Mouse (Mus musculus): ENCODE data around the gene Ninj2.

Ninj2 gene

DNA sequence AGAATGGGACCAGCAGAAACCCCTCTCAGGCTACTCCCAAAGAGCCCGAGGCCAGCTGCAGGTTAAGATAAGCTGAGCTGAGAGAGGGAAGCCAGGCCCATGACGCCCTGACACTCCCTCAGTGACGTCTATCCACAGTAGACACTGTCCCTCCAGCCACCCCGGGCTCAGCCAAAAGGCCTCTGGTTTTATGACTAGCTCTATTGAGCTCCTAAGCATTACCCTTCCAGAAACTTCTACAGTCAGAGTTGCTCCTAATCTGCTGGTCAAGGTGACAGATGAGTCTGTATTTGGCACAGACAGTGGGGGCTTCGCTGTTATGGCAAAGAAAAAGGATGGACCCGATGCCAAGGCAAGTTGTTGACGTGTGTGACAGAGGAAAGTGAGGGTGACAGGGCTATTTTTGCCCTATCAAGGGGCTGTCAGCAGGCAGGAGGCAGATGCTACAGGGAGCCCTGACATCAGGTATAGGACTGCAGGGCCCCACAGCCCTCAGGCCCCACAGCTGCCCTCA, 81.5 kb downstream of the Ninj2 start:
- no peak for DNase-seq (ENCODE audit: low read depth, low spot score)

DNA sequence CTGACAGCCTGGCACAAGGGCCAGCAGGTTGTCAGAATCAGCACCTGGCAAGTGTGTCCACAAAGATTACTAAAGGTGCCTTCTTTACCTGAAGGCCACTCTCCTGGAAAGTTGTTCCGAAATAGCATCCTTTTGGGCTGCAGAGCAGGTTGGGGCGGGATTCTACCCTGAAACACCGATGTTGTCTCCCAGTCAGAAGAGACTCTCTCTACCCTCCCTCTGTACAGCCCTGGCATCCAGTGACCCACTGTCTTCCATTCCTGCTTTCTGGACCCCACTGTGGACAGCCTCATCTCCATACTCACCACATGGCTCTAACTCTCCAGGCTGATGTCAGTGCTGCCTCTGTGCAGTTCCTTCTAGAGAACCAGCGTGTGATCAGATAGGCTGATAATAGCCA, 82.5 kb downstream of the Ninj2 start:
- no peak for DNase-seq (ENCODE audit: low read depth, low spot score)

DNA sequence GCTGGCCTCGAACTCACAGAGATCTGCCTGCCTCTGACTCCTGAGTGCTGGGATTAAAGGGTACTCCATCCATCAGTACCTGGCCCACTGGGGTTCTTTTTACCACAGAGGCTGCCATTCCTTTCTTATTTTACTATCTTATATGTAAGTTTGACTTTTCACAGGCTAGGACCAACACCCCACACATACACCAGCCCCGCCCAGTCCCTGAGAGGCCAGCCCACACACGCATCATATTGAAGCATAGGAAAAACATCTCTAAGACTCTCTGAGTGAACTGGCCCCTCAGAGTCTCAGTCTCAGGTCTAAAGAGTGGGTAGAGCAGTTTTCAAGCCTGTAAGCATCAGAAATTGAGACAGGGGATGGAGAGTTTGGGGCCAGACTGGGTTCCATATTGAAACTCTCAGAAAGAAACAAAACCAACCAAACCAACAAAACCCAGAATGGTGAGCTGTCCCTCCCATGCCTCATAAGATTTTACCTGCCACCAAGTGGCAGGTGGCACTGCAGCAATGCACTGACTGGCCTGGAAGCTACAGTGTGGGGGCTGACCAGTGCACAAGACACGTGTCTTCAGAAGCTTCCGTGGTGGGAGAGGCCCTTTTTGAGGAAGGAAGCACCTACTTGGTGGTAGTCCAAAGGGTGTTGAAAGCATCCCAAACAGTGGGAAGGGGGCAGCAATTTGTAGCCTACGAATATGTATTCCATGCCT, 86.0 kb downstream of the Ninj2 start:
- no peak for DNase-seq (ENCODE audit: low read depth, low spot score)

DNA sequence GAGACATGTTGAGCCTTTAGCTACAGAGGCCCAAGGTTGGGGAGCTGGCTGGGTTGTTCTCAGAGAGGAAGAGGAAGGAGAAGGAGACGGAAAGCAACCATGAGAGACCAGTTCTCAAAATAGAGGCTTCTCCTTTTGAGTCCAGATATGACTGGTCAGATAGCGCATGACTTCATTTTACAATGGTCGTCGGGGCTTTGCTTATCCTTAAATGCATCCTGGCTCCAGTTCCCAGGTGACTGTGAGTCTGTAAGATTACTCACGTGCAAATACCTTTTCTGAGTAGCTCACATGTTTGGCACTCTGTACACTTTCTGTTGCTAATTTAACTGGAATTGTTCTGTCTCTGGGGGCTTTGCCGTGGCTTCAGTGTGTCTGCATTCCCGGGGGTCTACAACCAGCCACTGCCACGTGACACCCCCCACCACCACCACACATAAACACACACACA, 86.6 kb downstream of the Ninj2 start:
- DNase-seq (ENCODE audit: low read depth, low spot score): no peak

DNA sequence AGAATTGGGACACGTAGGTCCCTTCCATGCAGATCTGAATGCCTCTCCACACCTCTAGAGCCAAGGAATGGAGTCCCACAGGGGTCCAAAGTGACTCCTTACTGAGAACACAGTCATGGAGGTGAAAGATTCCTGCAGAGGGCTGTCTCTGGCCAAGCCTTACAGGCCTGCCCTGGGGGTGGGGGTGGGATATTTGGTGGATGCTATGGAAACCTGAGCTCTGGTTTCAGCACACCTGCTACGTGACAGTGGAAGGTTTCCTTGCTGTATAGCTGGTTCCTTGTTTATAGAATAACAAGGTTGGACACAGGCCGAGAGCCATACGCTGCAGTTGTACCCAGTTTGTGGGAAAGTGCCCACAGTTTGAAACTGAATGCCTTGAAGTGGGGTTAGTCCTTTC, 87.3 kb downstream of the Ninj2 start:
- DNase-seq (ENCODE audit: low read depth, low spot score): no peak

DNA sequence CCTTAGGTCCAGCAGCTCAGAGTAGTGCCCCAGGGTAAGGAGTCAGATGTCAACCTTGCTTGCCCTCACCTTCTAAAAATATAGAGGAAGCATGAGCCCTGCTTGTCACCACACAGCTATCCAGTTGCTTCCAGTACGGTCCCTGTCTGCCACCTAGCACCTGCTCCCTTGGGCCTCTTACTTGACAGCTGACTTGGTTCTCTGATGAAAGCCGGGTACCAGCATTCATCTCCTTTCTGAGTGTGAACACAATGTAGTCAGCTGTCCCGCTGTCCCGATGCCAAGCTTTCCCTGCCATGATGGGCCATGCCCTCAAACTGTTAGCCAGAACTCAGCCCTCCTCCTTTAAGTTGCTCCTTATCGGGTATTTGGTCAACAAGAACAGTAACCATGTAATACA, 89.0 kb downstream of the Ninj2 start:
- no peak for DNase-seq (ENCODE audit: low read depth, low spot score)

DNA sequence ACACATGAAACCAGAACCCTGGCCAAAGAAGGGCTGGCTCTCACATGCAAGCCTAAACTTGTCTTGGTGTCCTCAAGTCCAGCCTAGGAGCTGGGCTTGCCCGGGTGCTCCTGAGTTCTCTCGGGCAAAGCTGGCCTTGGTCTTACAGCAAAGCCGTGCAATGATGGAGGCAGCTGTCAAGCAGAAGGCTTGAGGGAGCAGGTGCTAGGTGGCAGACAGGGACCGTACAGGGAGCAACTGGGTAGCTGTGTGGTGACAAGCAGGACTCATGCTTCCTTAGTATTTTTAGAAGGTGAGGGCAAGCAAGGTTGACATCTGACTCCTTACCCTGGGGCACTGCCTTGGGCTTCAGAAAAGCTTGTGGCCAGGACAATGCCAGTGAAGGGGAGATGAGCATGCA, 90.6 kb downstream of the Ninj2 start:
- no peak for DNase-seq (ENCODE audit: low read depth, low spot score)

DNA sequence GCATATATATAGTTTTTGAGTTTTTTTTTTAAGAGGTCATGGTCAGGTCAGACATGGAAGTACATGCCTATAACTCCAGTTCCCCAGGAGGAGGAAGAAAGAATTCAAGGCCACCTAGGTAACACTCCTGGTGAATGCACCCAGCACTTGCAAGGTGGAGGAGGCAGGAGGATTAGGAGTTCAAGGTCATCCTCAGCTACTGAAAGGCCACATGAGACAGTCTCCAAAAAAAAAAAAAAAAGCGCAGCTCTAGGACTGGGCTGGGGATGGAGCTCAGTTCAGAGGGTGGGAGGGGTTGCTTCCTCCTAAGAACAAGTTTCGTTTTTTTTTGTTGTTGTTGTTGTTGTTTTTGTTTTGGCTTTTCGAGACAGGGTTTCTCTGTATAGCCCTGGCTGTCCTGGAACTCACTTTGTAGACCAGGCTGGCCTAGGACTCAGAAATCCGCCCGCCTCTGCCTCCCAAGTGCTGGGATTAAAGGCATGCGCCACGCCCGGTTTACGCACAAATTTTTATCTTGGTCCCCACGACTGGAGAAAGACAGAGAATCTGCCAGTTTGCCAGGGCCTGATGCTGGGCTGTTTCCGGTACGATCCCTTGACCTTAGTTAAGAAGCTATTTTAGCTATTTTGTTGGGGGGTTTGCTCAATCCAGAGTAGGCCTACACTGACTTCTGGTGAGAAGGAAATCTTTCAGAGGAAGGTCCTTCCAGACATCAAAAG, 92.0 kb downstream of the Ninj2 start:
- no peak for DNase-seq (ENCODE audit: low read depth, low spot score)

DNA sequence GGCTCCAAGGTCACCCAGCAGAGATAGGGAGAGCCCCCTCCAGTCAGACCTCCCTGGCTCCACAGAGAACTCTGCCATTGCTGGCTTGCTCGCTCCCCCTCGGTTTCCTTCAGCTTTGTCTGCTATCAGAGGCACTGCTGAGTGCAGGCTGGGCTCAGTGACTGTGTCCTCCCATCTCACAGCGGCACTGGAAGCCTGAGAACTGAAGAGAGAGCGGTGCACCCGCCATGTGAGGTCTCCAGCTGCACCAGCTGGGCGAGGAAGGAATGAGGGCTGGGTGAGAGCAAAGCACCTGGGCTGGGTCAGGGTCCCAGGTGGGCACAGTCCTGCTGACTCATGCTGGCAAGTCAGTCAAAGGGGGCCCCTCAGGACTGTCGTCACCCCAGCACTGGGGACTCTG, 92.6 kb downstream of the Ninj2 start:
- DNase-seq (ENCODE audit: low read depth, low spot score): no peak

DNA sequence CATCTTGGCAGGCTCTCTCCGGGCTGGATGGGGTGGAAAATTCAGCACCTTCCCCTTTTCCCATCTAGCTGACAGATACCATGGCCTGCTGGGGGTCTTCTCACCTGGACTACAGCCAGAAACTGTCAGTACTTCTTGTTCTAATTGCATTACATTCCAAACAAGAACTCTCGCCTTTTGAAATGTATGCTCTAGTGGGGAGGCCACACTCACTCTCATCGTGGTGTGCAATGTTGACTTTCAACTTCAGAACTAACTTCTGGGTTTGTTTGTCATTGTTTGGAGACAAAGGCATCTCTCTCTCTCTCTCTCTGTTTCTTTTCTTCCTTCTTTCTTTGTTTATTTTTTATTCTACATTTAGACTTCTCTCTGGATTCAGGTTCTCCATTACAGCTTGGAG, 93.4 kb downstream of the Ninj2 start:
- DNase-seq (ENCODE audit: low read depth, low spot score): no peak

DNA sequence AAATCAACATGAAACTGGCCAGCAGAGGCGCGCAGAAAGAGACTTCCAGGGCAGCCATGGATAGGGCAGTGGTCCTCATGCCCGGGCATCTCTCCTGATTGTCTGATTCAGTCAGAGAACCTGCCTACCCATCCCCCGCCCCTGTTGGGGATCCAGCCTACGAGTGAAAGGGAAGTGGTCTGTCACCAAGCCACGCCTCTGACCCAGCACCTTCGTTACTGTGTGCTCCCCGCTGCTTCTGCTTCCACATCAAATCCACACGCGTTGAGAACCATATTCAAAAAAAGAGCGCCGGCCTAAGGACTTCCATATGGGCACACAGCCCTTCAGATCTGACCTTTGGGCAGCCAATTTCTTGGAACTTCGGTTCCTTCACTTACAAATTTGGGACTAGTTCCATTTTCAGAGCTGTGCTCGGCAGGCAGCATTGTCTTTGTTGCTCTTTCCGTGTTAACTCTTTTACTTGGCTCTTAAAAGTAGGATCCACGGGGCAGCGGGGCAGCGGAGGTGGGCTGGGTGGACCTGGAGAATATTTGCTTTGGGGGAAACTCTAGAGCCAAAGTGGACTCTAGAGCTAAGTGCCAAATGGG, 94.5 kb downstream of the Ninj2 start:
- no peak for DNase-seq (ENCODE audit: low read depth, low spot score)

DNA sequence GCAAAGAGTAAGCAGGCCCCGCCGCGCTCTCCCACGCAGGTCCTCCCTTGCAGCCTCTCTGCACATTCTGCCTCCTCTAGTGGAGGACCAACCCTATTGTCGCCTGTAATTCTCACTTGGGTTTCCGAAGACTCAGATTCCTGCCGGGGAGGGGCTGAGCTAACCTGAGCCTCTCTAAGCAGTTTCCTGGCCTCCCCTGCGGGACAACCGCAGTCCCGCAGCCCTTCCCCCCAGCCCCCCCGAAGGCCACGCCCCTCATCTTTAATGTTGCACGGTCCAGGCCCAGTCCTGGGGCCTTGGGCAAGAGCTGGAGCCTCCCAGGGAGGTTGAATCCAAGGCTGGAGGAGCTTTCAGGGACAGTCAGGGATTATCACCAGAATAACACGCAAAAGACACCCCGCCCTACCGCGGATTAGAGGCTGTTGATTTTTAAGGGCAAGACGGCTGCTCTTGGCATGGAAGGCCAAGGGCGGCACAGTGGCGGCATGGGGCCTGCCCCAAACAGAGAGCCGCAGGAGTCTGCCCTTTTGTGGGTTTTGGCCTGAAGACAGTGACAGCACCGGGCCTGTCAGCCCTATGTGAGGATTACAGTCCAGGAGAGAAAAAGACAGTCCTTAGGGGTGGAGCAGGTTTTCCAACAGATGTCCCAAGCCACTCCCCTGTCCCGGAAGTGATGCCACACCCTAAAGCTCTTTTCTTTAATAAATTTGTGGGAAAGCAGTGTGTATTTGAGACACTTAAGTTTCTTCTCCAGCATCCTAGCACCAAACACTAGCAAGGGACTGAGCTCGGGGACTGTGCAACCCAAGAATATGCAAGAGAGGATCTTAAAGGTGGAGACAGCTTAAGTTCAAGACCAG, 95.5 kb downstream of the Ninj2 start:
- DNase-seq (ENCODE audit: low read depth, low spot score): peak; percentile 55

DNA sequence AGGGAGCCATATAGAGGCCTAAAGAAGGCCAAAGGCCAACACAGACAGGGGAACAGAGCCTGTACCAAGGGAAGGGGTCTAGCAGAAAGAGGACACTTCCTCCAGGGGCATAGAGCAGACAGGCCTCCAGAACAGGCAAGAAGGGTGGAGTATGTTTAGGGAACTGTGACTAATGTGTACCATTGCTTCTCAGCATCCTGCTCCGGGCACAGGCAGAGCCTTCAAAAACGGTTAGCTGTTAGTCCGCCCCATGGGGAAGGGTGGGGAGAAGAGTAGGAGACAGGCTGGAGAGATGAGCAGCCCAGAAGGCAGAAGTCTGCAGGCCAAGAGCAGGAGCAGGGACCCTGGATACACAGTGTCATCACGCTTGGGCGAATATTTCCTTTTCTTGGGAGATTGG, 96.1 kb downstream of the Ninj2 start:
- DNase-seq (ENCODE audit: low read depth, low spot score): no peak

DNA sequence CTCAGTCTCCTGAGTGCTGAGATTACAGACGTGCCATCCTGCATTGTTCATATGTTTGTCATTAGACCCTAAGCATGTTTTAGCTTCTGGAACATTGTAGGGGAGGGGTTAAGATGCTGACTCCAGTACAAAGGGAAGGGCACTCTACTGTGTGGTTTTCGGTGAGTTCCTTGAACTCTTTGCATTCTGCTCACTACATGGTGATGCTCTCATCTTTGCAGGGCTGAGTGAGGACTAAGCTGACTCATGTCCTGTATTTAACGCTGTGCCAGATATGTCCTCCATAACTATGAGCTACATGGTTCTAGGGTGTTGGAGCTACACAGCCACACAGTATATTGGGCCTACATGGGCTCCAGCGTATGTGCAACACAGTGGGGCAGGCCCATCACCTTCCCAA, 97.2 kb downstream of the Ninj2 start:
- DNase-seq (ENCODE audit: low read depth, low spot score): no peak

DNA sequence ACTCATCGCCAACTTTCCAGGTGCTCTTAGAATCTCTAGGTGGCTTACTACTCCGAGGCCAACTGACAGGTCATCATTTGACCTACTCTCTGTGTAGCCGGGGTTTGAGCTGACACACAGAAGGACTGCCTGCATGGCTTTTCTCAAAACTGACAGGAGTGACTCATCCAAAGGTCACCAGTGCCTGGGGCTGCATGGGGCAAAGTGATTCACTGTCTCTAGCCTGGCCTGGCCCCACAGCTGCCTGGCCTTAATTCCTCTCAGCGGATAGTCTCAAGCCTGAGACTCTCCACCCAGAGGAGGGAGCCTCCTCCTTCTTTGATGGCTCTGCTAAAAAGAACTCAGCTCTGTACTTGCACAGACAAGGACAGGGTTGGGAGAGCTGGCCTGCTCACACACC, 97.8 kb downstream of the Ninj2 start:
- DNase-seq (ENCODE audit: low read depth, low spot score): no peak

DNA sequence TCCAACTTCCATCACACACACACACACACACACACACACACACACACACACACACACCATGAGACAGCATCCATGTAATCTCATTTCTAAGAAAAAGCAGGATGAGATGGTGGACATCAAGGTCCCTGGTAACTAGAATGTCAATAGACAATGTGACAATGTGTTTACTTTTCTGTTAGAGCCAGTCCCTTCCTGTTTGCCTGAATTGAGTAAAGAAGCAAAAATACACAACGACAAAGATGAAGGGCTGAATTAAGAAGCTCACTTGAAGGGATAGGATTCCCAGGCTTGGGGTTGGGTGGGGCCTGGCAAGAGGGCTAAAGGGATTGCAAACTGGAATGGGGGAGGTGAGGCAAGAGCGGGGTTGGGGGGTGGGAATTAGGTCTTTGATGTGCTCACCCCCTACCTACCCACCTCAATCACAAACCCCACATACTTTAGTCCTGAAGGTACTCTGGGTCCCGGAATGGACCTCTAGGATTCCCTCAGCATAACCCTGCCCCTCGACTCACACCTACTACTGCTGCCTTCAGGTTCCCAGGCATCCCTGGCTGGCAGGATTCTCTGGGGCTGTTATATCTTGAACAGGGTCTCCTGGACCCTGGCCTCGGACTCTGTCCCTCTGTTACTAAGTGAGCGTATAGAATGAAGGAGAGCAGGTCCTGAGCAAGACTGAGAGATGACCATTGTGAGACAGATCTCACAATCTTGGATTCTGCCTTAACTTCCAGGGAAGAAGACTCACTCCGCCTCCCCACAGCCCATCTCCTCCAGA, 98.4 kb downstream of the Ninj2 start:
- no peak for DNase-seq (ENCODE audit: low read depth, low spot score)

DNA sequence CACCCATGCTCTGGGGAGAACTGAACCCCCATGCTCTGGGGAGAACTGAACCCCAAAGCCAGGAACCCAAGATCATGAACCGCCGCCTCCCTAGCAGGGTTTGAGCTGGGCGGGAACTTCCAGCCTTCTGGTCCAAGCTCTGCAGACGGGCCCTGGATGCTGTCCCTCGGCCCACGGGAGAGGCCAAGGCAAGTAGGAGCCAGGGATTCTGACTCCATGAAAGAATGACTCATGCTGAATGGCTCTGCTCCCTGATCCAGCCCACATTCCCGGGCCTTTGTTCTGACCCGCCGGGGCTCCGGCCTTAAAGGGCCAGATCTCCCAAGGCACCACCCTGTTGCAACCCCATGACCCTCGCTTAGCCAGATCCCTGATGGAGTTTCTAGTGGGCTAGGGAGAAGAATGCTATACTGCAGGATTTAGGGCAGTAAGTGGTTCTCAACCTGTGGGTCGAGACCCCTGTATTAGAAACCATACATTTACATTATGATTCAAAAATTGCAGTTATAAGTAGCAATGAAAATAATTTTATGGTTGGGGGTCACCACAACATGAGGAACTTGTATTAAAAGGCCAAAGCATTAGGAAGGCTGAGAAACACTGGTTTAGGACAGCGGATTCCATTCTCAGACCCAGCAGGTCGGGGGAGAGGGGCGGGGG, 99.2 kb downstream of the Ninj2 start:
- DNase-seq (ENCODE audit: low read depth, low spot score): no peak

DNA sequence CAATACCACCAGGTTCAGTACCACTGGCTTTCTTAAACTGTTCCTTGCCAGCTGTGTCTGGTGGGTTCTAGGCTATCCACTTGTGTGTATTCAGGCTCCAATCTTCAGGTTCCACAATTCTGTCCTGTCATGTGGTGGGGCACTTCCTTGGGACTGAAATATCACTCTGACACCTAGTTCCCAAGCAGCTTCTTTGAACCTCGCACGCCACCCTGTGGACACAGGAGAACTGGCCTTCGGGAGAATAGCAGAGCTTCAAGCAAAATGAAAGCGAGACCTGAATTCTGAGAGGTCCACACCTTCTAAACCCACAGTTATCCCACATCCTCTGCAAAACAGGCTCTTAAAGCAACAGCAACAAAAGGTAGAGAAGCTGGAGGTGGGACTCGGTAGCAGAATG, 100.0 kb downstream of the Ninj2 start:
- DNase-seq (ENCODE audit: low read depth, low spot score): peak; percentile 26

DNA sequence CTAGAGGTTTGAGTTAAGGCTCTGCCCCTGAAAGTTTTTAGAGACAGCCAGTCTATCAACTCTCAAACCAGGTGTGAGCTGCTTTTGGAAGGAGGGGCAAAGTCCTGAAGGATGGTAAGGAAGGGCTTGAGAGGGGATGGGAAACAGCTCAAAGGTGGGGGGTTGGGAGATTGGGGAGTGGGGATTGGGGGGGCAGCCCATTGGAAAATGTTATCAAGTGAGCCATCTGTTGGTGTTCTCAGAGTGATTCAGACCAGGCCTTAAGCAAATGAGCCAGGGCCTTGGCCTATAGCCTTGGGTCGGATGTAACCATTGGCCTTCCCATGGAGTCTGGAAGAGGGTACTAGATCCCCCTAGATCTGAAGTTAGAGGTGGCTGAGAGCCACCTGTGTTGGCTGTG, 100.6 kb downstream of the Ninj2 start:
- no peak for DNase-seq (ENCODE audit: low read depth, low spot score)

DNA sequence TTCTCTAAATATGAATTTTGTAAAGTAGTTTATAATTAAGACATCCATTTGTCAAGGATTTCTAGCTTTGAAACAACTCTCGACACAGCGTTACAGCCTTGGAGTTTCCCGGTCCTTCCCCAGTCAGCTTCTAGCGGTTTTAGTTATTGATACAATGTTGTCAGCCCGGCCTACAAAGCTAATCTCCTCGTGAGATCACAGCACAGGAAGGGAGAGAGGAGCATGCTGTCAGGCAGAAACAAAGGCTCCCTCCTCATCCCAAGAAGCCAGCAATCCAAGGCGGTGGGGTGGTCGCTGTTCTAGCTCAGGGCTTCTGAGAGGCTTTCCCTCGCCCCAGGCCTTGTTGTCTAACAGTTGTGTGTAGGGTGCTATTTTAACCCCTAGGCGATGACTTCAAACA, 101.2 kb downstream of the Ninj2 start:
- DNase-seq (ENCODE audit: low read depth, low spot score): no peak

DNA sequence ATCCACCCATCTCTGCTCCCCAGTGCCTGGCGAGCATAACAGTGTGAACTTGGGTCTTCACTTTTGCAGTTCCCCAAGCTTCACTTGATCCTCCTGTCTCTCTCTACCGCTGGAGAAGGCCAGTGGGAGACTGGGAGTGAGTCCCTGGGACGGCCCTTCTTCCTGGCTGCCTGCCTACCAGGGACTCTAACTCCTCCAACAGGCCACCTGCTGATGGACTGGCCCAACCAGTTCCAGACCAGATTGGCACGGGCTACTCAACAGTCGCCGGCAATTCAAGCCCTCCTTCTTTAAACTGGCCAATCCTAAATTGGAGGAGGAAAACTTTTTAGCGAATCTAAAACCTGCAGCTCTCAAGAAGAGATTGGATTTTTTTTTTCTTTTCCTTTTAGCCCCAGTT, 101.8 kb downstream of the Ninj2 start:
- no peak for DNase-seq (ENCODE audit: low read depth, low spot score)

All from retina, adult 2 months (tissue).